Mouse (Mus musculus) ovary, postnatal 14 days (tissue): ENCODE data around the gene Tdp1.

Experiments used
- DNase-seq: peaks from one replicate; pipeline ENCODE4 v3.0.0; 2022; ENCODE audit warnings: low spot score

Tdp1 gene

DNA sequence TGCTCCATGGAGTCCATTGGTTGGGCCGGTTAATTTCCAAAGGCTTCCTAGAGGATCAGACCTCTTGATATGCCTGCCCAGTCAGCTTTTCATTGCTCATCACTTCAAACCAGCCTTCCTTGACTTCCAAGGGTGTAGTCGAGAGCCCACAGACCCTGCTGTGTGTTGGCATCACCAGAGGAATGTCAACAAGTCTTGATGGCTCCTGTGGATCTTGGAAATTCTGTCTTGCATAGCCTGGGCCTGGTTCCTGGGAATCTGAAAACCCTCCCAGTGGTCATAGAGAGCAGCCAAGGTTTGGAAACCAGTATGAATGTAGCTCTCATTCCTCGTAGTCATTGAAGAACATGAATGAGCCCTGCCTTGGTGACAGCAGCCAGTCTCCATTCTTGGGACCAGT lies 116.9 kb downstream of the Tdp1 start:
- no peak for DNase-seq

DNA sequence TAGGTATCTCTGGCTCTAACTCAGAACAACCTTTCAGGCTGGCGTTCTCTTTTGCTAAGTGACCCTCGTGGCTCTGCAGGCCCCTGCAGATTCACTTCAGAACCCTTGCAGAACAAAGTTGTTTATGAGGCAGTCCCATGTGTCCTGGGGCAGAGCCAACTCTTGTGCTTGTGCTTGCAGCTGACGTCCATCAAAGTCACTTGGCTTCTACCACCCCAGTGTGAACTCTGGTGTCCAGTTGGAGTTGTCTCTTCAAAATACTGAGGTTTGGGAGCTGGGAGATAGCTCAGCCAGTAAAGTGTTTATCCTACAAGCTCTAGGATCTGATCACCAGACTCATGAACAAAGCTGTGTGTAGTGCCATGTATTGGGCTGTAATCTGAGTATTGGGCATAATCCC lies 117.6 kb downstream of the Tdp1 start:
- no peak for DNase-seq

- no peak for DNase-seq
Observed at GRCm38 (mm10) chr12:100002914-100003587, 118.7 kb downstream of the Tdp1 start.
